Mouse (Mus musculus): ENCODE data around the gene Atg101. TPM values are rescaled to one million over a fixed set of nuclear protein-coding genes. Genes with fewer than 3 reads are reported as not detected.

Gene Atg101
- polyA plus RNA-seq, 1 experiment: 58.9 TPM

DNA sequence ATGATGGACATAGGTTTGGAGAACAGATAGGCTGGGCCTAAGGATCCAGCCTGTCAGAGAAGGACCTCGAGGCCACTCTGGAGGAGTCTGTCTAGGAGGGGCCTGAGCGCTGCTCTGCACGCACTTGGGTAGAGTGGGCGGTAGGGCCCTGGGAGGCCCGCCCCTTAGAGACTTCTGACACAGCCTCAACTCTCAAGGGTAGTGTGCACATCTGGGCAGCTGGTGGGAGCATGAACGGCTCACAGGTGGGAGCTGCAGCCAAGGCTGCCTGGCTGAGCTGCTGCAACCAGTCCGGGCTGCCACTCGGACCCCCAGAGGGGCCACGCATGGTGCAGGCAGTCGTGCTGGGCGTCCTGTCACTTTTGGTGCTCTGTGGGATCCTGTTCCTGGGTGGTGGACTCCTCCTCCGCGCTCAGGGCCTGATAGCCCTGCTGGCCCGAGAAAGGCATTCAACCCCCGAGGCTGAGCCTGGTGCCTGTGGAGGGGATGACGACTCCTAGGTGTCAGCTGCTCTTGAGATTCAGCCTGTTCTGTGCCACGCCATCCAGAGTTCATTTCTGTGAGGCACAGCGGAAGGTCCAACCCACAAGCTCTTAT, 9.1 kb downstream of the Atg101 start, which contains the start of gene 6030408B16Rik:
6030408B16Rik (plus strand) TSS at position 188 of the 597 bp plus-strand sequence.
- no peak for TF ChIP-seq POLR2A (IDR thresholded peaks at IDR 0.05; ENCODE audit: borderline replicate concordance, extremely low read depth, insufficient read depth, insufficient read length, poor library complexity, severe bottlenecking)
- TF ChIP-seq CTCF (IDR thresholded peaks at IDR 0.05; ENCODE audit: borderline replicate concordance, extremely low read depth, insufficient read depth, insufficient read length): no peak

DNA sequence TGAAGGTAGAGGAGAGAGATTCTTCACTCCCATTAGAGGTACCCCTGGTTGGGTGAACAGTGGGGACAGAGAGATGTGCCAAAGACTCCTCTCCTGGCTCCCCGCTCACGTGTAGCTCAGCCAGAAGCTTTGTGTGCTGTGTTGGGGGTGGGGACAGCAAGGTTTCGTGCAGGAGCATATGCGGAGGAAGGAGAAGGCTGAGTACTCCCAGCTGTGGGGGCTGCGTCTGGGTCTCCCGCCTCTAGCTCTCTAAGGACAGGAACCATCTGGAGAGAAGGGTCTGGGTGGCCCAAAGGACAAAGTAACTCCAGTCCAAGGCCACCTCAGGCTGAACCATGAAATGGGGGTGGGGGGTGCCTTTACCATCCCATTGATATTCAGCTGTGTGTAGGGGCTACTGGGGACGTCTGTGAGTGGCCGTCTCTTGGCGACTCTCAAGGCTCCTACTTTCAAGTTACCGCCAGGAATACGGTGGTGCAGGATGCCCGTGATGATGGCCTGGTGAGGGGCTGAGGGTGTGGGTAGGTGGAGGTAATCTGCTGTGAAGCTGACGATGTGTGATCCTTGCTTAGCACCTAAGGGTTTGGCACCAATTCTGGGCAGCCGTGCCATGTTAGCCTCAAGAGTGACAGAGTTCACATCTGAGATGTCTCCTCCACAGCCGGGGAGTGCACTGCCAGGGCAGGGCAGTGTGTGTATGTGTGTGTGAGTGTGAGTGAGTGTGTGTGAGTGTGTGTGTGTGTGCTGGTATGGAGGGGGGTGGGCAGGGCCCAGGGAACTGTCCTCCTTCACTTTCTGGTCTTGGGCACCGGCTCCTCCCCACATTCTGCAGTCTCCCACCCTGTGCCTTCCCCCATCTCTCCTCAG, 10.2 kb downstream of the Atg101 start:
- no peak for DNase-seq (ENCODE audit: low read depth)
- no peak for TF ChIP-seq POLR2A (IDR thresholded peaks at IDR 0.05; ENCODE audit: borderline replicate concordance, extremely low read depth, insufficient read depth, insufficient read length, poor library complexity, severe bottlenecking)
- TF ChIP-seq CTCF (IDR thresholded peaks at IDR 0.05; ENCODE audit: borderline replicate concordance, extremely low read depth, insufficient read depth, insufficient read length): no peak

More for the DNA sequence above, 9.1 kb downstream of the Atg101 start, which contains the start of gene 6030408B16Rik:
- no peak for DNase-seq (ENCODE audit: low read depth)

DNA sequence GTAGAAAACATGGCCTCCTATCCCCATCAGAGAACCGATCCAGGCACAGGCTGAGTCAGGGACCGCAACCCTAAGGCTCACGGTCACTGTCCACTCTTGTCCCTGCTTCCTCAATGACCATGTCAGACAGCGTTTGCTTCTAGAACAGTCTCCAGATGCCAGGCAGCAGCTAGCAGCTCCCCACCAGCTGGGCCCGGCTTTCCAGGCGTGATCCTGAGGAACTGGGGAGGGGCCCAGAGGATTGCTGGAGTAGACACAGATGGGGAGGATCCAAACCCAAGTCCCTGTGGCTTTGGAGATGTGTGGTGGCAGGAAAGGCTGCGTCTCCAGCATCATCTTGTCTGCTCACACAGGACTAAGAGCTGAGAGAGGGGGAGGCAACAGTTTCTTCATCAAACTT, 11.0 kb downstream of the Atg101 start:
- DNase-seq (ENCODE audit: low read depth): no peak
- no peak for TF ChIP-seq CTCF (IDR thresholded peaks at IDR 0.05; ENCODE audit: borderline replicate concordance, extremely low read depth, insufficient read depth, insufficient read length)
- TF ChIP-seq POLR2A (IDR thresholded peaks at IDR 0.05; ENCODE audit: borderline replicate concordance, extremely low read depth, insufficient read depth, insufficient read length, poor library complexity, severe bottlenecking): no peak

DNA sequence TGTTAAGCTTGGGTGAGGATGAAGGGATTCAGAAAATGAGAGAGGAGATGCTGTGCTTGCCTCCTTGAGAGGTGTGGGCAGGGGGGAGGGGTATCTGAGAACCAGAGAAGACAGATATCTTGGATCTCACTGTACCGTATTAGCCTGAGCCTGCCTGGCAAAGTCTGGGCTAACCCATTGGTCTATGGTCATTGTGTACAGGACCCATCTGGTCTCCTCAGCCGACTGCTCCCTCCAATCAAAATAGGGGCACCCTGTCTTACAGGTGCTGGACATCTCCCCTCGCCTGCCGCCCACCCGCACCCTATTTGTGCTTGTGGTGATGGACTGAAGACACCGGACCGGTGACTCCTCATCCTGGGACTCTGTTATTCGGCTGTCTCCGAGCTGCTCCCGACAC, 11.5 kb downstream of the Atg101 start:
- no peak for TF ChIP-seq POLR2A (IDR thresholded peaks at IDR 0.05; ENCODE audit: borderline replicate concordance, extremely low read depth, insufficient read depth, insufficient read length, poor library complexity, severe bottlenecking)
- no peak for TF ChIP-seq CTCF (IDR thresholded peaks at IDR 0.05; ENCODE audit: borderline replicate concordance, extremely low read depth, insufficient read depth, insufficient read length)
- no peak for DNase-seq (ENCODE audit: low read depth)

DNA sequence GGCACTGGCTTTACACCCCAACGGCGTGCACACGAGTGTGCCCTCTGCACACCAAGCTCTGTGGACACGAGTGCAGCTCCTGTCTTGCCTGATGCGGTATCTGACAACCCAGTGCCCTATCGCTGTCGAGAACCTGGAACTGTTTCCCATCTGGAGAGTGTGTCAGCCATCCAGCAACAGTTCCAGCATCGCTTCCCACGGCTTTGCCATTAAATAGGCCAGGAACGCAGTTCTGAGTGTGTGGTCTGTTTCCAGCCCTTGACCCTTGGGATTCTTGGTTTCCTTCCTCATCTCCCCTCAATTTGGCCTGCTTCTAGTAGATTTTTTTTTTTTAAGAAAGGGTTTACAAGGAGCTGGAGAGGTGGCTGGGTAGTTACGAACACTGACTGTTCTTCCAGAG, 12.0 kb downstream of the Atg101 start:
- TF ChIP-seq CTCF (IDR thresholded peaks at IDR 0.05; ENCODE audit: borderline replicate concordance, extremely low read depth, insufficient read depth, insufficient read length): no peak
- no peak for TF ChIP-seq POLR2A (IDR thresholded peaks at IDR 0.05; ENCODE audit: borderline replicate concordance, extremely low read depth, insufficient read depth, insufficient read length, poor library complexity, severe bottlenecking)
- DNase-seq (ENCODE audit: low read depth): no peak

DNA sequence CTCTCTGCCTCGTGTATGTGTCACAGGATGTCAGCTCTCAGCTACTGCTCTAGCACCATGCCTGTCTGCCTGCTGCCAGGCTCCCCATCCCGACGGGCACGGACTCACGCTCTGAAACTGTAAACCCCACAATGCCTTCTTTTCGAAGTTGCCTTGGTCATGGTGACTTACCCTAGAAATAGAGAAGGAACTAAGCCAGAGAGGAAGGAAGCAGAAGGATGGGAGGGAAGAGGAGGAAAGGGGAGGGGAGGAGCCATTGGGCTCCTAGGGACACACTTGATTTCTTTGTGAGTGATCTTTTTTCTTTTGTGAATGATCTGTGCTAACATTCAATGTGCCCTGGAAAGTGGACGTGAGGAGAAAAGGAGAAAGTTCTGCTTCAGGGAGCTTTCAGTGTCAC, 13.9 kb downstream of the Atg101 start:
- DNase-seq (ENCODE audit: low read depth): no peak
- TF ChIP-seq CTCF (IDR thresholded peaks at IDR 0.05; ENCODE audit: borderline replicate concordance, extremely low read depth, insufficient read depth, insufficient read length) (no peak), POLR2A (IDR thresholded peaks at IDR 0.05; ENCODE audit: borderline replicate concordance, extremely low read depth, insufficient read depth, insufficient read length, poor library complexity, severe bottlenecking) (no peak)

DNA sequence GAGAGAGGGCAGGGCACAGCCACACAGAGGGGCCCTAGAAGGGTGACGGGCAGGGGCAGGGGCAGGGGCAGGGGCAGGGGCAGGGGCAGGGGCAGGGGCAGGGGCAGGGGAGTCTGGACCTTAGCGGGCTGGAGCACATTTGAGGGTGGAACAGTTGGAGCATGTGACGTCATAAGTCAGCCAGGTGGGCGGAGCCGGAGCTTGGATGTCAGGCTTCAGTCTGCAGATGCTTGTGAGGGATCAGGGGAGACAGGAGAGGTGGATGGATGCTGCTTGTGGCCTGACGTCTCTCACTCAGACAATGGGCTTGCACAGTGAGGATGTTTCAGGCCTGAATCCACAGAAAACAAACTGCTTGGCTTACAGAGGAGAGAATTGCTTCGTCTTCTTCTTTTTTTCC, 14.5 kb downstream of the Atg101 start:
- TF ChIP-seq POLR2A (IDR thresholded peaks at IDR 0.05; ENCODE audit: borderline replicate concordance, extremely low read depth, insufficient read depth, insufficient read length, poor library complexity, severe bottlenecking): no peak
- no peak for TF ChIP-seq CTCF (IDR thresholded peaks at IDR 0.05; ENCODE audit: borderline replicate concordance, extremely low read depth, insufficient read depth, insufficient read length)
- peak; percentile 54 for DNase-seq (ENCODE audit: low read depth)

DNA sequence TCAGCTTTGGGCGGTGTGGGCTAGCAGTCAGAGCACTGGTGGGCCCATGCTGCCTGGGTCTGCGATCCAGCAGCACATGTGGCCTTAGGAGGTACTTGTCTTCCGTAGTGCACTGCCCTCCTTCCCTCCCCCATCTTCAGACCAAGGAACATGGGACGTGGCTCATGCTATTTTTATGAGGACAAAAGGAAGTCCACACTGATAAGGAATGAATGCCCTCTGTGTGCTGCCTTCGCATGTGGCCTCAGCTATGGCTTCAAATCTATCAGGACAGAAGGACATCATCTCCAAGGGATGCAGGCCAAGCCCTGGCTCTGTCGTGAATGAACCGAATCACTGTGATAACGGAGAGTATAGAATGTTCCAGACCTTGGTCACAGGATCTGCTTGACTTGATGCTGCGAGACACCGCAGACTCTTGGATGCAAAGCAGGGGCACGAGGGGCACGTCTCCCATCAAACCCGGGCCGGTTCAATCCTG, 15.4 kb downstream of the Atg101 start:
- TF ChIP-seq CTCF (IDR thresholded peaks at IDR 0.05; ENCODE audit: borderline replicate concordance, extremely low read depth, insufficient read depth, insufficient read length) (no peak), POLR2A (IDR thresholded peaks at IDR 0.05; ENCODE audit: borderline replicate concordance, extremely low read depth, insufficient read depth, insufficient read length, poor library complexity, severe bottlenecking) (no peak)
- DNase-seq (ENCODE audit: low read depth): no peak

DNA sequence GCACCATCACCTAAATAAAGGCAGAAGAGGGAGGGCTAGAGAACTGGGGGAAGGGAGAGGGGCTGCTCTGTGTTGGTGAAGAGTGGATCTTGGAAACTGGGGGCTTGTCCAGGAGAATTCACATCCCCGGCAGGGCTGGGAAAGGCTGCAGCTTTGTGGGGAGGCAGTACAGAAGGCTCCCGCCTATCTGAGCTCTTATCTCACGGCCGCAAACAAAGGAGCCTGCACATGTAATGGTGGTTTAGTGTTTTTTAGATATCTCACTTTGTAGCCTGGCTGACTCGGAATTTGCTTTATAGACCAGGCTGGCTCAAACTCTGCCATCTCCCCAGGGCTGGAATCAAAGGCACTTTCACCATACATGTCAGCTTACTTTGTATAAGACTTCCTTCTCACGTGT, 16.1 kb downstream of the Atg101 start:
- TF ChIP-seq POLR2A (IDR thresholded peaks at IDR 0.05; ENCODE audit: borderline replicate concordance, extremely low read depth, insufficient read depth, insufficient read length, poor library complexity, severe bottlenecking) (no peak), CTCF (IDR thresholded peaks at IDR 0.05; ENCODE audit: borderline replicate concordance, extremely low read depth, insufficient read depth, insufficient read length) (no peak)
- DNase-seq (ENCODE audit: low read depth): no peak

DNA sequence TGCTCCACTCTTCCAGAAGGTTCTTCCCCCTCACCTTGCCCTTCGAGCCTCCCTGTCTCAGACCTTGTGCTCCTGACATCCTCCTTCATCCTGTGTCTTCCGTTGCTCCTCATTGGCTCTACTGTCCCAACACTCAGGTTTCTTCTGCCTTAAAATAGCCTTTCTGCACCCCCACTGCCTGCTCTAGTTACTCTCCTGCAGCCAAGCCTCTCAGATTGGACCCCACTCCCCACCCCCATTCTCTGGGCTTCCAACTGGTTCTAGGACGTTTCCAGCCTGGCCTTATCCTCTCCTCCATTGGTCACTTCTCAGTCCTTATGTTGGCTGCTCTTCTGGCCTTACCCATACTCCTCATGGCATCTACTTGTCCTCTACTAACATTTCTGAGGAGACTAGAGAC, 18.1 kb downstream of the Atg101 start:
- no peak for TF ChIP-seq CTCF (IDR thresholded peaks at IDR 0.05; ENCODE audit: borderline replicate concordance, extremely low read depth, insufficient read depth, insufficient read length)
- TF ChIP-seq POLR2A (IDR thresholded peaks at IDR 0.05; ENCODE audit: borderline replicate concordance, extremely low read depth, insufficient read depth, insufficient read length, poor library complexity, severe bottlenecking): no peak
- no peak for DNase-seq (ENCODE audit: low read depth)

DNA sequence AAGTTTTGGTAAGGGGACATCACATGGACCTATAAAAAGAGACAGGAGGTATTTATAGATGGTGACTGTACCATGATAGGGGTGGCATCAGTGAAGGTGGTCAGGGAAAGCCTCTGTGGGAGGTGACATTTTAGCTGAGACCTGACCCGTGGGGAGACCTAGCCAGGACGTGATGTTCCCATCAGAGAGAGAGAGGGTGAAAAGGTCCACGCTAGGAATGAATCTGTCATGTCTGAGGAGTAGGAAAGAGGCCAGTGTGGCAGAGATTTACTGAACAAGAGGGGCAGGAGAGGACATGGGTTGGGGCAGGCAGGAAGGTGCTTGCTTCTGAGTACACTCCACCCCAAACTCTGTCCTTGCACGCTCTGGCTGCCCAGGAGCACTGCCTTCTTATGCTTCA, 19.8 kb downstream of the Atg101 start:
- TF ChIP-seq CTCF (IDR thresholded peaks at IDR 0.05; ENCODE audit: borderline replicate concordance, extremely low read depth, insufficient read depth, insufficient read length) (no peak), POLR2A (IDR thresholded peaks at IDR 0.05; ENCODE audit: borderline replicate concordance, extremely low read depth, insufficient read depth, insufficient read length, poor library complexity, severe bottlenecking) (no peak)
- no peak for DNase-seq (ENCODE audit: low read depth)

All from brain, embryonic 14.5 days (tissue).